Mouse (Mus musculus): ENCODE results near the gene Tppp.

DNA sequence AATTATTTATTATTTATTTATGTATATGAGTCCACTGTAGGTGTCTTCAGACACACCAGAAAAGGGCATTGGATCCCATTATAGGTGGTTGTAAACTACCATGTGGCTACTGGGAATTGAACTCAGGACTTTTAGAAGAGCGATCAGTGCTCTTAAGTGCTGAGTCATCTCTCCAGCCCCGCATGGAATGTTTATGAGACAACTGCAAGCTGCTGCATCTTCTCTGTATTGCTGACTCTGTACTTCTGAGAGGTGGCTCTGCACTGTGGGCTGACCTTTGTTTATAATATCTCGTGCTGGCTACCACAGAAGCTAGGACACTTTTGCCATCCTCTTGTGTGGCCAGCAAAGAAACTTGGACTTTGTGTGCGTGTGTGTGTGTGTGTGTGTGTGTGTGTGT is 7.7 kb upstream of the Tppp start:
- TF ChIP-seq POLR2A (IDR thresholded peaks at IDR 0.05; ENCODE audit: insufficient read depth, low read length) (no peak), CTCF (IDR thresholded peaks at IDR 0.05; ENCODE audit: low read depth, low read length) (no peak)
